Mouse (Mus musculus): ENCODE data around the gene Hbq1b. TPM values are rescaled to one million over a fixed set of nuclear protein-coding genes. Genes with fewer than 3 reads are reported as not detected.
A peak's percentile ranks its signal among the peaks of the same experiment; 100 is the strongest.

Hbq1b gene
- polyA plus RNA-seq, 1 experiment from 2014 or later = 15.7 TPM

DNA sequence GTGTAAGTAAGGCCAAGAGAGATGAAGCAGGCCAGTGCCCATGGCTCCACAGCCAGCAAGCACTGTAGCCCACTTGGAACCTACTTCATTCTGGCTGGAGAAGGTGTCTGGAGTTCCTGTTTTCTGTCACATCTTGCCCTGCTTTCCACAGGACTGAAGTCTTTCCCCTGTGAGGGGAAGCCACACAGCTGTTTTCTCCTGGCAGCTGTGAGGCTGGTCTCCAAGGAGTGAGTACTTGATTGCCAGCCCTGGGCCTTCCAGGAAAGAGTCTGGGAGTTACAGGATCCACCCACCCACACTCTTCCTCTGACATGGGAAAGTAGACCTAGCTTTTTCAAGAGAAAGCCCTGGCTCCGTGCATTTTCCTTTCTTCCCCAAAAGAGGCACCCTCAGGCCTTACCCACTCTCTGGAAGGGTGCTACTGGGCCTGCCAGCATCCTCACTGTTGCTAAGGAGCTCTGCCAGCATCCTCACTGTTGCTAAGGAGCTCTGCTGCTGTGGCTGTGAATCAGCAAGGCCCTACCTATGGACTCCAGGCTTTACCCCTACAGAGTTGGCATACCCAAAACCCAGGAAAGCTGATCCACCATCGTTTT lies 16.2 kb downstream of the Hbq1b start:
- no peak for ATAC-seq (ENCODE audit: insufficient number of reproducible peaks, low FRiP score)
- no peaks in the 10 kb centered on the region for H3K36me3 ChIP-seq
- 34% methylated on average over 2 of the region's 2 CpGs for WGBS
- H3K4me1 ChIP-seq (replicated peaks) = no peaks in the 10 kb centered on the region
- H3K4me3 ChIP-seq = no peak overlapping the region
- no peak overlapping the region for H3K27ac ChIP-seq (ENCODE audit: poor library complexity, severe bottlenecking)
- no peak overlapping the region for H3K9ac ChIP-seq
- peaks cover 36% of the 10 kb centered on the region for H3K27me3 ChIP-seq (replicated peaks)
- no peaks in the 10 kb centered on the region for H3K9me3 ChIP-seq (replicated peaks)
- H3K4me2 ChIP-seq = no peak overlapping the region

GRCm38 (mm10) chr11:32303455-32303854 lies 16.7 kb downstream of the Hbq1b start:
- H3K36me3 ChIP-seq = no peaks in the 10 kb centered on the region
- H3K9ac ChIP-seq = no peak overlapping the region
- H3K4me3 ChIP-seq = no peak overlapping the region
- H3K4me2 ChIP-seq = no peak overlapping the region
- no peaks in the 10 kb centered on the region for H3K9me3 ChIP-seq (replicated peaks)
- 71% methylated on average over 1 of the region's 1 CpGs for whole genome bisulfite sequencing
- no peak overlapping the region for H3K27ac ChIP-seq (ENCODE audit: poor library complexity, severe bottlenecking)
- no peak for ATAC-seq (ENCODE audit: insufficient number of reproducible peaks, low FRiP score)
- H3K4me1 ChIP-seq (replicated peaks) = no peaks in the 10 kb centered on the region
- peaks cover 36% of the 10 kb centered on the region for H3K27me3 ChIP-seq (replicated peaks)

DNA sequence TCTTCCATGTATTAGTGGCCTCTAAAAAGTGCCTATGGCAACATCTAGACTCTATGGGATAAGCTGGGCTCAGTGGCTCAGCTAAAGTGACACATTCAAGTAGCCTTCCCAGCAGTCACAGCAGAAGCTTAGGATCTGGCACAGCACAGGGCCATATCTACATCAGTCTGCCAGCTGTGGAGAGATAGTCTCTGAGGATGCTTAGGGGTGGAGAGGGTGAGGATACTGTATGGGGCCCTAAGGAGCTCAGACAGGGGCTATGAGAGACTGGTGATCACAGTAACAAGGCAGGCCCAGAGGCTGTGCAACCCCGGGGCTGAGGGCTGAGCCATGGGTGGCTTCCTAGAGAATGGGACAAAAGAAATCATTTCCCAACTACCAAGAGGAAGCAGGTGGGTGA lies 20.2 kb downstream of the Hbq1b start:
- no peak overlapping the region for H3K4me2 ChIP-seq
- ATAC-seq (ENCODE audit: insufficient number of reproducible peaks, low FRiP score) = no peak
- H3K27me3 ChIP-seq (replicated peaks) = peaks cover 19% of the 10 kb centered on the region
- no peak overlapping the region for H3K9ac ChIP-seq
- no peaks in the 10 kb centered on the region for H3K9me3 ChIP-seq (replicated peaks)
- H3K4me1 ChIP-seq (replicated peaks) = no peaks in the 10 kb centered on the region
- WGBS = 73% methylated on average over 1 of the region's 1 CpGs
- no peak overlapping the region for H3K27ac ChIP-seq (ENCODE audit: poor library complexity, severe bottlenecking)
- H3K4me3 ChIP-seq = no peak overlapping the region
- no peaks in the 10 kb centered on the region for H3K36me3 ChIP-seq

DNA sequence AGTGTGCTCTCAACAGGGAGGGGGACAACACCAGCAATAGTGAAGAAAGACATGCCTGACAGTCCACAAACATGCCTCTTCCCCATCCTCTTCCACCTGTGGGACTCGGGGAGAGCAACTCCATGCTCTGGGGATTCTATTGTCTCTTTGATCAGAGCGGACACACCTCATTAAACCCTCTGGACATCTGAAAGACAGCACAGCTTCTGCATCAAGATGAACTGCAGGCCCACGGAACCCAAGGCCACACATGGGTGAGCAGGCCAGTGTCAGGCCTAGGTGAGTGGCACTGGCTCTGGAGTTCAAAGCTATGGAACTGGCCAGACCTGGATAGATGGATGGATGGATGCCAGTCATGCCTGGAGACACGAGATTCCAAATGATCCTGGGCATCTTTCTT lies 22.7 kb downstream of the Hbq1b start:
- no peaks in the 10 kb centered on the region for H3K36me3 ChIP-seq
- H3K4me1 ChIP-seq (replicated peaks) = 0 out of 2 replicates have a peak, but pooled peaks cover 7% of the 10 kb centered on the region
- no peak overlapping the region for H3K27ac ChIP-seq (ENCODE audit: poor library complexity, severe bottlenecking)
- no peak overlapping the region for H3K9ac ChIP-seq
- H3K4me3 ChIP-seq = no peak overlapping the region
- no peaks in the 10 kb centered on the region for H3K9me3 ChIP-seq (replicated peaks)
- 77% methylated on average over 4 of the region's 4 CpGs for WGBS
- peaks cover 5% of the 10 kb centered on the region; the same call in 1 of the 2 replicates for H3K27me3 ChIP-seq (replicated peaks)
- no peak for ATAC-seq (ENCODE audit: insufficient number of reproducible peaks, low FRiP score)
- no peak overlapping the region for H3K4me2 ChIP-seq

DNA sequence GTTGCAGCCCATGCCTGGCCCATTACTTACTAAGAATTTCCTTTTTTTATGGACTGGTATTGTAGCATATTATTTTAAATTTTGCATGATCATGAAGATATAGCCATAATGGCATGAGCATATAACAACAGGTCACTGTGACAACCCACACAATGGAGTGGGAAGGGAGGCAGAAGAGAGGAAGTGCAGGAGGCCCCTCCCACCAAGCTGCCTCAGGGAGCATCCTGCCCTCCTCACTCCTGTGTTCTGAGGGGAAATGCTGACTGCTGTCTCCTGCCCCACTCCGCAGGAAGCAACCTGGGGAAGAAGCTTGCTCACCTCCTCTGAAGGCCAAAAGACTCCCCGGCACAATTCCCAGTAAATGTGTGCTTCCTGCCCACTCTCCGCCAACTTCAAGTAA lies 23.2 kb downstream of the Hbq1b start:
- Histone ChIP-seq H3K9ac (no peak overlapping the region), H3K27me3 (replicated peaks) (peaks cover 5% of the 10 kb centered on the region; the same call in 1 of the 2 replicates), H3K4me1 (replicated peaks) (0 out of 2 replicates have a peak, but pooled peaks cover 7% of the 10 kb centered on the region), H3K9me3 (replicated peaks) (no peaks in the 10 kb centered on the region), H3K4me3 (no peak overlapping the region), H3K27ac (ENCODE audit: poor library complexity, severe bottlenecking) (no peak overlapping the region), H3K36me3 (no peaks in the 10 kb centered on the region), H3K4me2 (no peak overlapping the region)
- no peak for ATAC-seq (ENCODE audit: insufficient number of reproducible peaks, low FRiP score)
- 69% methylated on average over 3 of the region's 3 CpGs for WGBS

DNA sequence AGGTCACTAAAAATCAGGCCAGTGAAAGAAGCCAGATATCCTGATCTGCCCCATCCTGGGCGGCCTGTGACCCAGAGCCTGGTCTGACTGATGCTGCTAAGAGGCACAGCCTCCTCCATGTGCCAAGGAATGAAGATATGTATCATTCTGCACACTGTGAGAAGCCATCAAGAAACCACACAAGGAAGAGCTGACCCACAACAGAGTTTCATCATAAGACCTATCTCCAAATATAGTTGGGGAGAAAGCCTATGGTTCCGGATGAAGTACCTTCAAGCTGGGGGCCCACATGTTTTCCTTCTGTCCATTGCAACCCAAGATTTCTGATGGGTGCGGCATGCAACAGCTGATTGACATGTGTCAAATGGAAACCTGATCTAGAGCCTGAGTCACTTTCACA lies 29.2 kb downstream of the Hbq1b start:
- ATAC-seq (ENCODE audit: insufficient number of reproducible peaks, low FRiP score) = no peak
- Histone ChIP-seq H3K4me1 (replicated peaks) (peaks cover 14% of the 10 kb centered on the region; the same call in 1 of the 2 replicates), H3K36me3 (no peaks in the 10 kb centered on the region), H3K9me3 (replicated peaks) (no peaks in the 10 kb centered on the region), H3K4me2 (no peak overlapping the region), H3K4me3 (no peak overlapping the region), H3K27me3 (replicated peaks) (no peaks in the 10 kb centered on the region), H3K9ac (no peak overlapping the region), H3K27ac (ENCODE audit: poor library complexity, severe bottlenecking) (no peak overlapping the region)
- 79% methylated on average over 3 of the region's 3 CpGs for WGBS

DNA sequence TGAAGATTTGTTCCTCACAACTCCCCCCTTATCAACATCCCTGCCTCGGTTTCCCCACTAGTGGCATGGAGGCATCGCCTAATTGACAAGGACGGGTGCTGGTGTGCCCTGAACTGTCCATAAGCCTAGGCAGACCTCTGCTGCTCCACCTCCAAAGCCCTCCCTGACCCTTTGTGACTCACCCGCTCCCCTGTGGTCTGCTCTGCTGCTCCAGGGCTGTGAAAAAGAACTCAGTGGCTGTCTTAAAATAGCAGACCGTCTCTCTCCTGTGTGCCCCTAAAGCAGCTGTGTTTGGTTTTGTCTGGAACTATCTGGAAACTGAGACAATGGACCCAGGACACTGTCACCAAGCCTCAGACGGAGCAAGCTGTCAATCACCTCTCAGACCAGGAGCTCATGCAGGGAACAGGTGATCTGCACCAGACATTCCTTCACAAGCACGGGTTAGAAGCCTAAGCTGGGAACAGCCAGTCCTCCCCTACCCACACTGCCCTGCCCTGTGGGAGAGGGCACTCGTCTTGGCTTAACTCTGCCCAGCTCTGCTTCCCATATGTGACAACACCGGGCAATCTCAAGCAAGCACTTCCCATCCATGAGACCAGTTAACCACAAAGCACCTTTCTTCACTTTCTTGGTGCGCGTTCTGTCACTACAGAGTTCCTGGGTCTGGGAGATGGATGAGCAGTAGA lies 33.9 kb downstream of the Hbq1b start:
- H3K9me3 ChIP-seq (replicated peaks) = no peaks in the 10 kb centered on the region
- peaks cover 9% of the 10 kb centered on the region; the same call in 1 of the 2 replicates for H3K4me1 ChIP-seq (replicated peaks)
- H3K9ac ChIP-seq = no peak overlapping the region
- H3K36me3 ChIP-seq = no peaks in the 10 kb centered on the region
- H3K4me2 ChIP-seq = no peak overlapping the region
- WGBS = 56% methylated on average over 11 of the region's 11 CpGs
- ATAC-seq (ENCODE audit: insufficient number of reproducible peaks, low FRiP score) = no peak
- H3K27ac ChIP-seq (ENCODE audit: poor library complexity, severe bottlenecking) = no peak overlapping the region
- no peaks in the 10 kb centered on the region for H3K27me3 ChIP-seq (replicated peaks)
- no peak overlapping the region for H3K4me3 ChIP-seq

GRCm38 (mm10) chr11:32321196-32321565 lies 34.4 kb downstream of the Hbq1b start:
- Histone ChIP-seq H3K4me2 (no peak overlapping the region), H3K27ac (ENCODE audit: poor library complexity, severe bottlenecking) (no peak overlapping the region), H3K9me3 (replicated peaks) (no peaks in the 10 kb centered on the region), H3K36me3 (no peaks in the 10 kb centered on the region), H3K4me1 (replicated peaks) (peaks cover 9% of the 10 kb centered on the region; the same call in 1 of the 2 replicates), H3K9ac (no peak overlapping the region), H3K27me3 (replicated peaks) (no peaks in the 10 kb centered on the region), H3K4me3 (no peak overlapping the region)
- WGBS = 35% methylated on average over 8 of the region's 8 CpGs
- ATAC-seq (ENCODE audit: insufficient number of reproducible peaks, low FRiP score) = 0 out of 2 replicates have a peak, but pooled peaks have one; percentile 31

- H3K9ac ChIP-seq = no peak overlapping the region
- no peak overlapping the region for H3K4me3 ChIP-seq
- peaks cover 9% of the 10 kb centered on the region; the same call in 1 of the 2 replicates for H3K4me1 ChIP-seq (replicated peaks)
- H3K4me2 ChIP-seq = peak overlapping the region; percentile 54
- WGBS = 10% methylated on average over 15 of the region's 15 CpGs
- no peaks in the 10 kb centered on the region for H3K36me3 ChIP-seq
- peak; percentile 80 for ATAC-seq (ENCODE audit: insufficient number of reproducible peaks, low FRiP score)
- no peaks in the 10 kb centered on the region for H3K9me3 ChIP-seq (replicated peaks)
- H3K27ac ChIP-seq (ENCODE audit: poor library complexity, severe bottlenecking) = no peak overlapping the region
- peaks cover 16% of the 10 kb centered on the region; the same call in 1 of the 2 replicates for H3K27me3 ChIP-seq (replicated peaks)
Measured at GRCm38 (mm10) chr11:32324609-32325008, 37.8 kb downstream of the Hbq1b start.

DNA sequence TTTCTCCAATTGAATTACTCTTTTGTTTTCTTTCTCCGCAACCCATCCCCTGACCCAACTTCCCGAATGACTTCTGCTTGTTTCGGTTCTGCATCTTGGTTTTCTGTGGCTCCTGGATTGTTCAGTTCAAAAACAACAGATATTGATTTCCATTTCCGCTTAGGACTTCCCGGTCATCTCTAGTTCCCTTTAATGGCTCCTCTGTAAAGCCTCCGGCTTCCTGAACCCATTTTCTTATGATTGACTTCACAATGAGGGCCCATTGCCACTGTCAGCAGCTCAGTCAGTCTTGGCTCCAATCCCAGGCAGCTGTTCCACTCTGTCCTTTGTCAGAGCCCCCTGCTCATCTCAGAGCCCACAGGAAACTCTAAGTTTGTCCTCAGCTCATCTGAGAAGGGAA lies 44.3 kb downstream of the Hbq1b start:
- Histone ChIP-seq H3K36me3 (no peaks in the 10 kb centered on the region), H3K27me3 (replicated peaks) (peaks cover 16% of the 10 kb centered on the region; the same call in 1 of the 2 replicates), H3K9ac (no peak overlapping the region), H3K4me2 (no peak overlapping the region), H3K4me1 (replicated peaks) (peaks cover 18% of the 10 kb centered on the region), H3K9me3 (replicated peaks) (no peaks in the 10 kb centered on the region), H3K27ac (ENCODE audit: poor library complexity, severe bottlenecking) (peak overlapping the region; percentile 33; the same call in 1 of the 2 replicates), H3K4me3 (no peak overlapping the region)
- WGBS = 52% methylated on average over 6 of the region's 6 CpGs
- peak; percentile 80 for ATAC-seq (ENCODE audit: insufficient number of reproducible peaks, low FRiP score)

- 52% methylated on average over 5 of the region's 5 CpGs for WGBS
- H3K4me2 ChIP-seq = no peak overlapping the region
- peaks cover 3% of the 10 kb centered on the region; the same call in 1 of the 2 replicates for H3K9me3 ChIP-seq (replicated peaks)
- no peak overlapping the region for H3K4me3 ChIP-seq
- H3K36me3 ChIP-seq = no peaks in the 10 kb centered on the region
- H3K27ac ChIP-seq (ENCODE audit: poor library complexity, severe bottlenecking) = peak overlapping the region; percentile 33; the same call in 1 of the 2 replicates
- H3K27me3 ChIP-seq (replicated peaks) = peaks cover 16% of the 10 kb centered on the region; the same call in 1 of the 2 replicates
- no peak for ATAC-seq (ENCODE audit: insufficient number of reproducible peaks, low FRiP score)
- peaks cover 18% of the 10 kb centered on the region for H3K4me1 ChIP-seq (replicated peaks)
- H3K9ac ChIP-seq = no peak overlapping the region
Measured at GRCm38 (mm10) chr11:32331861-32332260, 45.1 kb downstream of the Hbq1b start.
